Mouse (Mus musculus): ENCODE data around the gene Zfp512b. TPM values are rescaled to one million over a fixed set of nuclear protein-coding genes. Genes with fewer than 3 reads are reported as not detected.

The Zfp512b gene
- total RNA-seq (2014; rRNA removed) (9.5 and 15.1 TPM in 2 replicates), polyA plus RNA-seq (2012; rRNA removed) (16.9 and 28.0 TPM in 2 replicates)

GRCm38 (mm10) chr2:181592231-181593041, at the start of gene Zfp512b:
Gene Zfp512b, minus strand, starts transcription at chr2:181592803.
- Histone ChIP-seq H3K4me1 (ENCODE audit: control insufficient read depth, insufficient read depth, low read length) (peaks cover 4% of the 10 kb centered on the region; the same call in 1 of the 2 replicates), H3K9ac (ENCODE audit: low read depth, low read length) (peak within 1 kb of the TSS; percentile 97), H3K4me3 (ENCODE audit: insufficient read depth, low read depth, low read length) (peak within 1 kb of the TSS; percentile 88), H3K27ac (replicated peaks; ENCODE audit: insufficient read depth, low read depth, low read length) (peak within 1 kb of the TSS; percentile 43), H3K79me2 (ENCODE audit: control insufficient read depth, insufficient read depth, low read length) (no peaks in the 10 kb centered on the region; the same call in 1 of the 2 replicates), H3K36me3 (ENCODE audit: control insufficient read depth, insufficient read depth, low read length) (no peaks in the 10 kb centered on the region; the same call in 1 of the 2 replicates), H3K27me3 (ENCODE audit: control insufficient read depth, insufficient read depth, low read length) (no peaks in the 10 kb centered on the region)
- 1% methylated on average over 81 of the region's 97 CpGs for WGBS
- TF ChIP-seq POLR2A (IDR thresholded peaks at IDR 0.05; ENCODE audit: extremely low read depth, insufficient read depth, low read length) (peak; percentile 57; the same call in 1 of the 2 replicates), CTCF (IDR thresholded peaks at IDR 0.05; ENCODE audit: low read depth, low read length) (no peak)
- no peak for DNase-seq (ENCODE audit: extremely low read depth, low read depth, low spot score)

GRCm38 (mm10) chr2:181635865-181636264, 43.3 kb upstream of the Zfp512b start:
- no peak overlapping the region for H3K9ac ChIP-seq (ENCODE audit: low read depth, low read length)
- H3K36me3 ChIP-seq (ENCODE audit: control insufficient read depth, insufficient read depth, low read length), result peaks cover 82% of the 10 kb centered on the region
- 48% methylated on average over 3 of the region's 3 CpGs for WGBS
- peak overlapping the region; percentile 19; the same call in 1 of the 2 replicates for H3K27ac ChIP-seq (replicated peaks; ENCODE audit: insufficient read depth, low read depth, low read length)
- H3K4me3 ChIP-seq (ENCODE audit: insufficient read depth, low read depth, low read length), result no peak overlapping the region
- peak; percentile 68 for DNase-seq (ENCODE audit: extremely low read depth, low read depth, low spot score)
- H3K4me1 ChIP-seq (ENCODE audit: control insufficient read depth, insufficient read depth, low read length), result peaks cover 8% of the 10 kb centered on the region
- no peaks in the 10 kb centered on the region for H3K27me3 ChIP-seq (ENCODE audit: control insufficient read depth, insufficient read depth, low read length)
- H3K79me2 ChIP-seq (ENCODE audit: control insufficient read depth, insufficient read depth, low read length), result 0 out of 2 replicates have a peak, but pooled peaks cover 2% of the 10 kb centered on the region
- no peak for TF ChIP-seq POLR2A (IDR thresholded peaks at IDR 0.05; ENCODE audit: extremely low read depth, insufficient read depth, low read length)
- TF ChIP-seq CTCF (IDR thresholded peaks at IDR 0.05; ENCODE audit: low read depth, low read length), result no peak

GRCm38 (mm10) chr2:181632624-181633023, 40.0 kb upstream of the Zfp512b start:
- no peak overlapping the region for H3K9ac ChIP-seq (ENCODE audit: low read depth, low read length)
- no peak overlapping the region for H3K4me3 ChIP-seq (ENCODE audit: insufficient read depth, low read depth, low read length)
- H3K4me1 ChIP-seq (ENCODE audit: control insufficient read depth, insufficient read depth, low read length), result peaks cover 10% of the 10 kb centered on the region
- H3K79me2 ChIP-seq (ENCODE audit: control insufficient read depth, insufficient read depth, low read length), result peaks cover 8% of the 10 kb centered on the region; the same call in 1 of the 2 replicates
- 93% methylated on average over 6 of the region's 6 CpGs for WGBS
- no peaks in the 10 kb centered on the region for H3K27me3 ChIP-seq (ENCODE audit: control insufficient read depth, insufficient read depth, low read length)
- no peak overlapping the region for H3K27ac ChIP-seq (replicated peaks; ENCODE audit: insufficient read depth, low read depth, low read length)
- DNase-seq (ENCODE audit: extremely low read depth, low read depth, low spot score), result no peak
- H3K36me3 ChIP-seq (ENCODE audit: control insufficient read depth, insufficient read depth, low read length), result peaks cover 68% of the 10 kb centered on the region
- TF ChIP-seq CTCF (IDR thresholded peaks at IDR 0.05; ENCODE audit: low read depth, low read length), result no peak
- no peak for TF ChIP-seq POLR2A (IDR thresholded peaks at IDR 0.05; ENCODE audit: extremely low read depth, insufficient read depth, low read length)

GRCm38 (mm10) chr2:181628471-181628870, 35.9 kb upstream of the Zfp512b start:
- no peak overlapping the region for H3K4me3 ChIP-seq (ENCODE audit: insufficient read depth, low read depth, low read length)
- no peaks in the 10 kb centered on the region for H3K27me3 ChIP-seq (ENCODE audit: control insufficient read depth, insufficient read depth, low read length)
- peaks cover 54% of the 10 kb centered on the region for H3K36me3 ChIP-seq (ENCODE audit: control insufficient read depth, insufficient read depth, low read length)
- peaks cover 10% of the 10 kb centered on the region; the same call in 1 of the 2 replicates for H3K79me2 ChIP-seq (ENCODE audit: control insufficient read depth, insufficient read depth, low read length)
- TF ChIP-seq POLR2A (IDR thresholded peaks at IDR 0.05; ENCODE audit: extremely low read depth, insufficient read depth, low read length) (no peak), CTCF (IDR thresholded peaks at IDR 0.05; ENCODE audit: low read depth, low read length) (no peak)
- H3K4me1 ChIP-seq (ENCODE audit: control insufficient read depth, insufficient read depth, low read length), result peaks cover 4% of the 10 kb centered on the region; the same call in 1 of the 2 replicates
- H3K27ac ChIP-seq (replicated peaks; ENCODE audit: insufficient read depth, low read depth, low read length), result no peak overlapping the region
- no peak overlapping the region for H3K9ac ChIP-seq (ENCODE audit: low read depth, low read length)
- DNase-seq (ENCODE audit: extremely low read depth, low read depth, low spot score), result no peak

- Histone ChIP-seq H3K27me3 (ENCODE audit: control insufficient read depth, insufficient read depth, low read length) (no peaks in the 10 kb centered on the region), H3K4me1 (ENCODE audit: control insufficient read depth, insufficient read depth, low read length) (peaks cover 9% of the 10 kb centered on the region; the same call in 1 of the 2 replicates), H3K27ac (replicated peaks; ENCODE audit: insufficient read depth, low read depth, low read length) (no peak overlapping the region), H3K36me3 (ENCODE audit: control insufficient read depth, insufficient read depth, low read length) (peaks cover 63% of the 10 kb centered on the region), H3K79me2 (ENCODE audit: control insufficient read depth, insufficient read depth, low read length) (peaks cover 15% of the 10 kb centered on the region; the same call in 1 of the 2 replicates), H3K4me3 (ENCODE audit: insufficient read depth, low read depth, low read length) (no peak overlapping the region), H3K9ac (ENCODE audit: low read depth, low read length) (no peak overlapping the region)
- no peak for TF ChIP-seq CTCF (IDR thresholded peaks at IDR 0.05; ENCODE audit: low read depth, low read length)
- no peak for TF ChIP-seq POLR2A (IDR thresholded peaks at IDR 0.05; ENCODE audit: extremely low read depth, insufficient read depth, low read length)
- no peak for DNase-seq (ENCODE audit: extremely low read depth, low read depth, low spot score)
Measured at GRCm38 (mm10) chr2:181623401-181623800, 30.8 kb upstream of the Zfp512b start.
